Mouse (Mus musculus) neural tube, embryonic 15.5 days (tissue): ENCODE measurements around the gene Ascl4. TPM values are rescaled to one million over a fixed set of nuclear protein-coding genes. Genes with fewer than 3 reads are reported as not detected.

Experiments
- ATAC-seq: fragments of 200-750 bp; cut with Nextera tagmentation; 2 replicates; pipeline ENCODE4 v1.8.0; 2017; ENCODE audit warnings: mild to moderate bottlenecking, moderate TSS enrichment, moderate library complexity; ENCODE audit not compliant: low FRiP score
- H3K27ac ChIP-seq: fragments of 300-500 bp; sonication (generic); replicated peaks from 2 replicates; pipeline ENCODE4 v1.5.1; 2015; ENCODE audit warnings: mild to moderate bottlenecking, inconsistent platforms
- H3K27me3 ChIP-seq: fragments of 300-500 bp; sonication (generic); replicated peaks from 2 replicates; pipeline ENCODE4 v1.6.1; 2015; ENCODE audit warnings: inconsistent platforms
- H3K36me3 ChIP-seq: fragments of 300-500 bp; sonication (generic); 2 replicates; pipeline ENCODE4 v1.6.1; 2015; ENCODE audit warnings: inconsistent platforms
- H3K4me1 ChIP-seq: fragments of 300-500 bp; sonication (generic); 2 replicates; pipeline ENCODE4 v1.6.1; 2015; ENCODE audit warnings: inconsistent platforms
- H3K4me2 ChIP-seq: fragments of 300-500 bp; sonication (generic); 2 replicates; pipeline ENCODE4 v1.6.1; 2015; ENCODE audit warnings: inconsistent platforms, mild to moderate bottlenecking, moderate library complexity
- H3K4me3 ChIP-seq: fragments of 300-500 bp; sonication (generic); replicated peaks from 2 replicates; pipeline ENCODE4 v1.5.1; 2015; ENCODE audit warnings: mild to moderate bottlenecking, inconsistent platforms
- H3K9ac ChIP-seq: fragments of 300-500 bp; sonication (generic); replicated peaks from 2 replicates; pipeline ENCODE4 v1.6.1; 2015; ENCODE audit warnings: mild to moderate bottlenecking, inconsistent platforms
- H3K9me3 ChIP-seq: fragments of 300-500 bp; sonication (generic); replicated peaks from 2 replicates; pipeline ENCODE4 v1.6.1; 2016; ENCODE audit warnings: inconsistent platforms
- WGBS: fragments of 180-500 bp; shearing (Covaris S2); methylation state at CpG from one replicate; pipeline ENCODE4 v1.1.7; 2015; ENCODE audit warnings: mixed read lengths; 5-methylcytosine and 5-hydroxymethylcytosine counted together
- polyA plus RNA-seq: library from polyadenylated mRNA; unstranded; fragments of >200 nt; fragmentation: Nextera tagmentation; extraction: Ambion mirVana; gene quantifications from 2 replicates; pipeline ENCODE4 v1.2.1, GENCODE M21; 2015

Gene Ascl4
- polyA plus RNA-seq, 1 experiment from 2014 or later: 0.12 TPM

DNA sequence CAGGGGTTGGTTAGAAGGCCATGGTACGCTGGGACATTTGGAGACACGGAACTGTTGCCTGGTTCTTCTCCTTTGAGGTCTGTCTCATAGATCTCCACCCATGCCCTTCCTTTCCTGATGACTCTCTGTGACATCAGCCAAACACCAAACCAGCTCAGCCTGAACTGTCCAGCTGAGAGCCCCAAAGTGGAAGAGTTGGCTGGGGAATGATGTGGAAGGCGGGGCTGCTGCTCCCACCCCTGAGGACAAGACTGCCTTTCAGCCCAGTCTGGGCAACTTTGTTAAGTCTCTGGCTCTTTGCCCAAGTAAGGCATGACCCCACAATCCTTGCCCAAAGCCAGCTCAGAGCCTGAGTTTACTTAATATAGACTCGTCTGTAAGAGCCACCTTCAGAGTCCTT, 45.4 kb downstream of the Ascl4 start:
- no peak overlapping the region for H3K9ac ChIP-seq
- H3K27me3 ChIP-seq: no peaks in the 10 kb centered on the region
- no peak overlapping the region for H3K4me3 ChIP-seq
- H3K4me2 ChIP-seq: no peak overlapping the region
- 79% methylated on average over 4 of the region's 4 CpGs for WGBS
- H3K36me3 ChIP-seq: no peaks in the 10 kb centered on the region
- H3K27ac ChIP-seq: no peak overlapping the region; the same call in 1 of the 2 replicates
- H3K4me1 ChIP-seq: no peaks in the 10 kb centered on the region
- no peaks in the 10 kb centered on the region for H3K9me3 ChIP-seq
- no peak; the same call in 1 of the 2 replicates for ATAC-seq

DNA sequence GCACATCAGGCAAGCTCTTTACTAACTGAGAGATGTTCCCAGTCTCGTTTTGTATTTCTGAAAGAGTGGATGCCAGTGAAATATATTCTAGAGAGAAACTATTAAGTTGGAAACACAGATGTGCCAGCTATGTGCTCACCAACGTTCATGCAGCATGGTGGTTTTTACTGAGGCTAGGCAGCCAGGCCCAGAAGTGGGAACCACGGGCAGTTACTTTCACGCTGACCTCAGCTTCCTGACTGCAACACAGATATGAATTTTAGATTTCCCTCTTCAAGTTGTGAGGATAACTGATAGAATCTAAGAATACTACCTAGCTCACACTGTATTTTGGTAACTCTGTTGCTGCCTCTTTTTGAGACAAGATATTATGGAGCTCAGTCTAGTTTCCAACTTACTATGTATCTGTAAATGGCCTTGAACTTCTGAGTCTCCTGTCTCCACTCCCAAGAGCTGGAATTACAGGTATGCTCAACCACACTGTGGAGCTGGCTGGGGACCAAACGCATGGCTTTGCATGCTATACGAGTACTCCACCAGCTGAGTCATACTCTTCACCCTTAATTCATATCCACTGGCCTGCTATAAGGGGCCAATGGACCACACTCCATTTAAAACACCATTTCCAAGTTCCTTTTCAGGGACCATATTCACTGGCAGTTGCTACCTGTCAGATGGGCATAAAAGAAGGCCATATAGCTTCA, 62.1 kb downstream of the Ascl4 start:
- H3K36me3 ChIP-seq: no peaks in the 10 kb centered on the region
- 85% methylated on average over 6 of the region's 6 CpGs for WGBS
- no peak for ATAC-seq
- H3K9me3 ChIP-seq: no peaks in the 10 kb centered on the region
- no peak overlapping the region for H3K4me3 ChIP-seq
- no peak overlapping the region for H3K27ac ChIP-seq
- H3K4me1 ChIP-seq: no peaks in the 10 kb centered on the region
- no peaks in the 10 kb centered on the region for H3K27me3 ChIP-seq
- H3K4me2 ChIP-seq: no peak overlapping the region
- H3K9ac ChIP-seq: no peak overlapping the region

DNA sequence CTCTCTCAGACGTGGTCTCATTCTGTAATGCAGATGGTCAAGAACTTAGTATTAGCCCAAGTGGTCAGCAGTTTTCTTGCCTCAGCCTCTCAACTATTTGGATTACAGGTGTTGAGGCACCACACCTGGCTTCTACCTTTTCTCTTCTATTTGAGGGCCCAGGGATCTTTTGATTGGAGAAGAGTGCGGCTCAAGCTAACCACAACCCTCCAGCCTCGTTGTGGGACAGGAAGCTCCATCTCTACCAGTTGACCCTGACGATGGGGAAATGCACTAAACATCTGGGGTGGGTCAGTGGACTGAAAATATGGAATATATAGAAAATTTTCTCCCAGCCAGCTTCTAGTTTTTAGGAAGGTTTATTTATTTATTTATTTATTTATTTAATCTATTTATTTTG, 64.9 kb downstream of the Ascl4 start:
- Histone ChIP-seq H3K9me3 (no peaks in the 10 kb centered on the region), H3K9ac (no peak overlapping the region), H3K4me2 (no peak overlapping the region), H3K36me3 (no peaks in the 10 kb centered on the region), H3K4me1 (no peaks in the 10 kb centered on the region), H3K4me3 (no peak overlapping the region), H3K27me3 (no peaks in the 10 kb centered on the region), H3K27ac (no peak overlapping the region)
- WGBS: 90% methylated on average over 4 of the region's 4 CpGs
- no peak for ATAC-seq

DNA sequence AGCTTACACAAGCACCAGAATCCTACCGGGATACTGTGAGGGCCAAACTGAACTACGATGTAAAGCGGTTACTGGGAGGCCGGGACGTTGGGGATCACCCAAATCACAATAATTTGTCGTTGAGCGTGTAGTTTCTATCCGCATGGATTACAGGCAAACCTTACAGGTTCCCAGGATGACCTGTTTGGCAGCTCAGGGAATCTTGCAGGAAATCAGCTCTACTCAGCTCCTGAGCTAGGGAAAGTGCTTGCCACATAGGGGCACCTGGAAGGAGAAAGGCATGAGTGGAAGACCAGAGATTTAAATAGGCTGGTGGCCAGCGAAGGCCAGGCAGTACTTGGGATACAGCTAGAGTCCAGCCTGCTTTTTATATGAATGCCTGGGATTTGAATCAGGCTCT, 66.4 kb downstream of the Ascl4 start:
- H3K27me3 ChIP-seq: no peaks in the 10 kb centered on the region
- no peaks in the 10 kb centered on the region for H3K36me3 ChIP-seq
- no peak overlapping the region for H3K27ac ChIP-seq
- no peak overlapping the region for H3K4me2 ChIP-seq
- no peak overlapping the region for H3K9ac ChIP-seq
- H3K9me3 ChIP-seq: no peaks in the 10 kb centered on the region
- ATAC-seq: no peak
- H3K4me3 ChIP-seq: no peak overlapping the region
- 90% methylated on average over 9 of the region's 9 CpGs for WGBS
- no peaks in the 10 kb centered on the region for H3K4me1 ChIP-seq

DNA sequence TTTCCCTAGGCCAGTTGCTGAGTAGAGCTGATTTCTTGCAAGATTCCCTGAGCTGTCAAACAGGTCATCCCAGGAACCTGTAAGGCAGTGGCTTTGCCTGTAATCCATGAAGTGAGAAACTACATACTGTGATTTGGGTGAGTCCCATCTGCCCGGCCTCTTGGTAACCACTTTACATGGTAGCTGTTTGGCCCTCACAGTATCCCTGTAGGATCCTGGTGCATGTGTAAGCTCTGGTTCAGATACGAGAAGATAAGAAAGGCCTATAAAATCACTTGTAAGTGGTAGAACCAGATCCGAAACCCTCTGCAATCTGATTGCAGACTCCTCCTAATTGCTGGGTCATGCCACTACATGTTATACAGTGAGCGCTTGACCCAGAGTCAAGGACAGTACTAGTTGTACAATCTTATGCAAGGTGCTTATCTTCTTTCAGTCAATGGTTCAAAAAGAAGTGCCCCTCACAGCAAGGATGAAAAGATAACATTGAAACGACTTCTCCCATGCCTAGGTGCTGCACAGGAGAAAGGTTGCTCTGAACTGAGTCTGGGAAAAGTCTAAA, 67.1 kb downstream of the Ascl4 start:
- Histone ChIP-seq H3K4me1 (no peaks in the 10 kb centered on the region), H3K27ac (no peak overlapping the region), H3K36me3 (no peaks in the 10 kb centered on the region), H3K9ac (no peak overlapping the region), H3K4me3 (no peak overlapping the region), H3K4me2 (no peak overlapping the region), H3K27me3 (no peaks in the 10 kb centered on the region), H3K9me3 (no peaks in the 10 kb centered on the region)
- 81% methylated on average over 5 of the region's 5 CpGs for WGBS
- ATAC-seq: no peak

Other genes starting within 250 kb of the Ascl4 start
- gene Pwp1, start 98.2 kb upstream of the Ascl4 start, polyA plus RNA-seq: 64.1 and 68.1 TPM in 2 replicates
- gene Prdm4, start 10.5 kb upstream of the Ascl4 start, polyA plus RNA-seq: 18.8 and 19.4 TPM in 2 replicates
- 164 and 170 TPM in 2 replicates for gene Rtcb, start 30.1 kb downstream of the Ascl4 start, polyA plus RNA-seq
- 0.14 and 0.15 TPM in 2 replicates for gene Bpifc, start 84.2 kb downstream of the Ascl4 start, polyA plus RNA-seq
- gene Fbxo7, start 94.3 kb downstream of the Ascl4 start, polyA plus RNA-seq: 24.0 and 31.9 TPM in 2 replicates